Mouse (Mus musculus) macrophage (primary cell): Measurements from ENCODE around the gene Pank2. TPM values are rescaled to one million over a fixed set of nuclear protein-coding genes. Genes with fewer than 3 reads are reported as not detected.
"Not testable (repeated sequence)": the region's sequence is repeated elsewhere in the genome, so short reads cannot be mapped to it uniquely, and the experiment has no call there.

Source experiments
- H3K27ac ChIP-seq: fragments of 350-480 bp; formaldehyde crosslinking; 2 replicates; pipeline ENCODE4 v1.9.0; 2021
- H3K36me3 ChIP-seq: fragments of 350-480 bp; formaldehyde crosslinking; 2 replicates; pipeline ENCODE4 v1.9.0; 2021; ENCODE audit errors: inconsistent target
- H3K4me3 ChIP-seq: fragments of 350-480 bp; formaldehyde crosslinking; 2 replicates; pipeline ENCODE4 v1.9.0; 2021; ENCODE audit errors: inconsistent target
- H3K79me2 ChIP-seq: fragments of 350-480 bp; formaldehyde crosslinking; 2 replicates; pipeline ENCODE4 v1.9.0; 2021; ENCODE audit errors: inconsistent target
- WGBS: methylation state at CpG from one replicate; pipeline ENCODE4 v1.1.7; 2026; ENCODE audit warnings: inconsistent platforms; ENCODE audit not compliant: missing documents; 5-methylcytosine and 5-hydroxymethylcytosine counted together
- polyA plus RNA-seq: library from polyadenylated mRNA; stranded (reverse); fragments of 250-400 nt; gene quantifications from 3 replicates; pipeline ENCODE4 v1.2.4, GENCODE M21; 2018; ENCODE audit warnings: inconsistent platforms
- total RNA-seq, 78 experiments: library from RNA; depleted of rRNA; stranded (reverse); fragments of 250-400 nt; gene quantifications; 1 replicate in 9 of 78; 2 replicates in 24 of 78; 3 replicates in 43 of 78; 4 replicates in 2 of 78; pipeline ENCODE4 v1.2.4; 2018; ENCODE audit warnings: inconsistent platforms in 56 of 78

The Pank2 gene
- 10 to 100 TPM; 14.4 to 55.5 (median 34.6) TPM for total RNA-seq (2018; cell fraction: chromatin; rRNA removed)
- 10 to 100 TPM; 23.5 to 34.5 (median 28.9) TPM for total RNA-seq (2018; cell fraction: cytosol; rRNA removed)
- 10 to 100 TPM; 17.5 to 69.4 (median 29.9) TPM for total RNA-seq (2018; cell fraction: nucleus; rRNA removed)
- polyA plus RNA-seq = 23.9 to 28.9 TPM (median 26.8 TPM) in 3 replicates

DNA sequence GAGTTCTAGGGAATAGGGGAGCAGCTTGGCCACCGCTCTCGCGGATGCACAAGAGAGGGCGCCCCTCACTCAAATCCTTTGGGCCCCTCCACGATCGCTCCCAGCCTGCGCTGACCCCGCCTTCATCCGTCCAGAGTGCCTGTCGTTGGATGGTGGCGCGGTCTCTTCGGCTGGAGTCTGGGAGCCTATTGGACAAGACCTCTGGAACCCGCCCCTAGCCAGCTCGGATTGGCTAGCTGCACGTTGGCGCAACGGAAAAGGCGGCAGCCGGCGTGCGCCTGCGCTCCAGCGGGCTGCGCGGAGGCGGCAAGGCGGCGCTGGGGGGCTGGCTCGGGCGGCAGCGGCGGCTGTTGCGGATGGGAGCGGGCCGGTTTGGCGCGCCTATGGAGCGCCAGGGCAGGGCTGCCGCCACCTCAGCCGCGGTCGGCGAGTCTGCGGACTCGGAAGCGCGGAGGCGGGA is at the start of gene Pank2:
Pank2 (plus strand) TSS at position 283 of the 460 bp plus-strand sequence.
- Histone ChIP-seq H3K79me2 (peaks cover 44% of the 10 kb centered on the region), H3K4me3 (peak within 1 kb of the TSS; percentile 88), H3K27ac (peak within 1 kb of the TSS; percentile 84), H3K36me3 (no peaks in the 10 kb centered on the region)
- under 1% methylated on average over 45 of the region's 49 CpGs for WGBS

DNA sequence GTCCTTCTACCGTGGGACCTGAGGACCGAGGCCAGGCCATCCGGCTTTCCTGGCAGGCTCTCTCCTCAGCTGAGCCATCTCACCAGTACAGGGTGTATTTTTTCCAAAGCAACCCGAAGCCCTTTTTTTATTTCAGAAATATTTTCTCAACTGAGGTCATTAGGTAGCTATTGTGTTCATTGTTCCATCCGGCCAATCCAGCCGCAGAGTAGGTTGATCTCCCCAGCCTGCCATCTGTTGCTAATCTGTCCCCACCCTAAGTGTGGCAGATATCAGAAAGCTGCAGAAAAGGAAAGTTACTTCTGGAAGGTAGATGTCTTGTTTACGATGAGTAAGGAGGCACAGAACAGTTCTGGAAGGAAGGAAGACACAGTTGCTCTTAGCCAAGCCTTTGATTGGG is 48.5 kb upstream of the Pank2 start:
- WGBS = 93% methylated on average over 7 of the region's 7 CpGs
- no peak overlapping the region for H3K27ac ChIP-seq
- H3K79me2 ChIP-seq = peaks cover 19% of the 10 kb centered on the region; the same call in 1 of the 2 replicates
- H3K4me3 ChIP-seq = no peak overlapping the region
- H3K36me3 ChIP-seq = peaks cover 24% of the 10 kb centered on the region; the same call in 1 of the 2 replicates

DNA sequence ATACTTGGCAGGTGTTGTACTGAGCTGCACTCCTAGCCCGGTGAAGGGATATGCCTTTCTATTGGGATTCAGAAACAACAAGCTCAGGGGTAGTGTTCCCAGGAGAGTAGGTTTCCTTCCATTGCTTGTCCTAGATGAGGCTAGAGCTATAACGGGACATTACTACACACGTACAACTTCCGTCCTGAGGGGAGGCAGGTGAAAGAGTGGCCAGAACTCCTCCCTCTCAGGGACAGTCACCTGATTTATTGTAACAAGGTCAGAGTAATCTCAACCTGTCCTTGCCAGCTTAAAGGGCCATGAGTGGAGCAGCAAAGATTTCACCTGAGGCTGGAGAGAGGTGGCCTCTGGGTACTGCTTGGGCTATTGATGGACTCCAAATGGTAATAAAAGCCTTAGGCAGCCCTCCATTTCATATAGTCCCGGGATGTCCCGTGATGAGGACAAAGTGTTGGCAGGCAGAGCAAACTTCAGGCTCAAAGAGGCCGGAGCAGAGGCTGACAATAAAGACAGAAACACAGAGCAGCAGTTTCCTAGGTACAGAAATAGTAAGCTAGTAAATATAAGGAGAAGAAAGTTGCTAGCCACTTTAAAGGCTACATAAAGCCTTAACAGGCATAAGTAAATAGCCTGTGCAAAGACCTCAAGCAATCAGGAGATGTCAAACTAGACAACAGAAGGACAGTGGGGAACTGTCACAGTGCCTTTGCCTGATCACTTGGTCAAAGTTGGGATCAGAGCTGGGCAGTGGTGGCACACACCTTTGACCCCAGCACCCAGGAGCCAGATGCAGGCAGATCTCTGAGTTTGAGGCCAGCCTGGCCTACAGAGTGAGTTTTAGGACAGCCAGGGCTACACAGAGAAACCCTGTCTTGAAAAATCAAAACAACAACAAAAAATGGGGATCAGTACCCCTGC is 46.1 kb upstream of the Pank2 start:
- H3K4me3 ChIP-seq = no peak overlapping the region
- peaks cover 24% of the 10 kb centered on the region; the same call in 1 of the 2 replicates for H3K36me3 ChIP-seq
- WGBS = 90% methylated on average over 7 of the region's 7 CpGs
- H3K79me2 ChIP-seq = peaks cover 17% of the 10 kb centered on the region; the same call in 1 of the 2 replicates
- H3K27ac ChIP-seq = no peak overlapping the region

DNA sequence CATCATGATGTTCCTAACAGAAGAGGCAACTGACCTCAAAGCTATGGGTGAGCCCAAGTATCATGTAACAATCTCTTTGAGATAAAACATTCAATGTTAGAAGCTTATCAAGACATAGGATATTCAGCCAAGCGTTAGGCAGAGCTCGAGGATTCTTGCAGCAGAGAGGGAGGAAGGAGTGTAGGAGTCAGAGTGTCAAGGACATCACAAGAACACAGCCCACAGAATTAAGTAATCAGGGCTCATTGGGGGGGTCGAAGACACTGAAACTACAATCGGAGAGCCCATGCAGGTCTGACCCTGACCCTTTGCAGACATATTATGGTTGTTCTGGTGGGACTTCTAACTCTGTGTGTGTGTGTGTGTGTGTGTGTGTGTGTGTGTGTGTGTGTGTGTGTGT is 42.3 kb upstream of the Pank2 start:
- 65% methylated on average over 4 of the region's 4 CpGs for WGBS
- Histone ChIP-seq H3K36me3 (no peaks in the 10 kb centered on the region), H3K4me3 (no peak overlapping the region), H3K79me2 (no peaks in the 10 kb centered on the region), H3K27ac (no peak overlapping the region)

DNA sequence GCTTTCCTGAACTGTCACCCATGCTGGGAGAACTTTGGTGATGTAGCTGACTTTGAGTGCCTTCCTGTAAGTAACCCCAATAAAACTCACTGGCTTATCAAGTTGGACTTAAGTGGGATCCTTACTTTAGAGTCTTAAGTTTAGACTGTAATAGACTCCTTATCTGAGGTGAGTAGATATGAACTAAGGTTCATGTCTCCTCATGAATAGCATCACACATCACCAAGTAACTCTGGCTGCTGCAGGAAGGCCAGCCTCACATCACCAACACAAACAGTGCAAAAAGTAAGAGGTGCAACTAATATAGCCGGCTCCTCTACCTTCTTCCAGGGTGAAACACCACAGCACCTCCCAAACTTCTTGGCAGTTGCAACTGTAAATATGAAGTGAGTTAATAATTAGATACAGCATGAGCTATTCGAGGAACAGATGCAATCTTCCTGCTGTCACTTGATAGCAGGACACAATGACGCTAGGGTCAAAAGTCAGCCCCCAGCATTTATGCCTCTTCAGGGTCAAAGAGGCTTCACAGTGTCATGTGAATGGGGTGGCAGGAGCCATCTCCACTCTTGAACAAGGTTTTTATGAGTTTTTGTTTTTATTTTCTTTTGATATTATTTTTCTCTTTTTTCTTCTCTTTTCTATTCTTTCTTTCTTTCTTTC is 40.3 kb upstream of the Pank2 start:
- Histone ChIP-seq H3K4me3 (no peak overlapping the region), H3K36me3 (no peaks in the 10 kb centered on the region), H3K79me2 (no peaks in the 10 kb centered on the region), H3K27ac (no peak overlapping the region)
- WGBS = 92% methylated on average over 3 of the region's 3 CpGs

DNA sequence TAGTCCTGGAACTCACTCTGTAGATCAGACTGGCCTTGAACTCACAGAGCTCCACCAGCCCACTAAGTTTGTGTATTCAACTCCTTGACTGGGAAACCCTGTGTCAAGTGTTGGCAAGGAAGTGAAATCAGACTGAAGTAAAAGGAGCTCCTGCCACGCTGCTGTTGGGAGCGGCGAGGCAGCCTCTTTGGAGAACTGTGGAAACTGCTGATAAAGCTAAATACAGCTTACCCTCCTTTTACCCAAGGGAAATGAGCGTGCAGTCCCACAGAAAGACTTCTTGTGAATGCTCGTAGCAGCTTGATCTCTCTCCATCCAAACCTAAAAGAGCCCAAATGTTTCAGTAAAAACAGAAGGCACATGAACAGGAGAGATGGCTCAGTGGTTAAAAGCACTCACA is 39.7 kb upstream of the Pank2 start:
- Histone ChIP-seq H3K4me3 (no peak overlapping the region), H3K79me2 (no peaks in the 10 kb centered on the region), H3K27ac (no peak overlapping the region), H3K36me3 (no peaks in the 10 kb centered on the region)
- WGBS = 11% methylated on average over 5 of the region's 5 CpGs

DNA sequence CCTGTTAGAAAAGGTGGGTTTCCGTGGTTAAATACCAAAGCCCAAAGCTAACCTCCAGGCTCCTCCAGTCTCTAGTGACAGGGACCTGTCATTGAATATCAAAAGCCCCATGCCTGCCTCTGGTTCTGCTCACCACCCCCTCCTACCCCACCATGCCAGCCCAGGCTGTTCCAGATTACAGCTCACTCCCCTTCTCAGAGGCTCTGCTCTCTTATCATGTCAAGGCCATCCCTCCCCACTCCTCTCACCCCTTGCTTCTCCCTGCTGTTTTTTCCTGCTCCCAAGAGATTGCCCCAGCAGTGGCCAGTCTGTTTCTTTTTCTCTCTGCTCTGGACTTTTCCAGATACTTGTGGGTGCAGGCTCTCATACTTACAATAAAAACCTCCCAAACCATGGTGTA is 38.7 kb upstream of the Pank2 start:
- 90% methylated on average over 1 of the region's 1 CpGs for WGBS
- Histone ChIP-seq H3K27ac (no peak overlapping the region), H3K79me2 (no peaks in the 10 kb centered on the region), H3K36me3 (no peaks in the 10 kb centered on the region), H3K4me3 (no peak overlapping the region)

DNA sequence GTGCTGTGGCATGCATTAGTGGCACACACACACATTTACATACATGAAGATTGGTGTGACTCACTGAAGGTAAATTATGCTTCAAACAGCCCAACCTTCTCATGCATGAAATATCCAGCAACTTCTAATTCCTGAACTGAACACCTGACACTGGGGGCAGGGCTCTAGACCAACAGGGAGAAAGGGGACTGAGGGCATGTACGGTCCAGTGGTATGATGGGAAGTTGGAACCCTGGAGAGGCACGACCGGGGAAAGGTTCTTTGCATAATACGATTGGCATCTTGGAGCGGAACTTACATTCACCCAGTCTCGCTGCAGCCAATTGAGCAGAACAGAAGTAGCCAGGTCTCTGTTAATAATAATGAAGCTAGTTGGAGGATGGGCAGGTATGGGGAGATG is 37.1 kb upstream of the Pank2 start:
- Histone ChIP-seq H3K4me3 (no peak overlapping the region), H3K27ac (no peak overlapping the region), H3K79me2 (no peaks in the 10 kb centered on the region), H3K36me3 (no peaks in the 10 kb centered on the region)
- 89% methylated on average over 5 of the region's 6 CpGs for WGBS

DNA sequence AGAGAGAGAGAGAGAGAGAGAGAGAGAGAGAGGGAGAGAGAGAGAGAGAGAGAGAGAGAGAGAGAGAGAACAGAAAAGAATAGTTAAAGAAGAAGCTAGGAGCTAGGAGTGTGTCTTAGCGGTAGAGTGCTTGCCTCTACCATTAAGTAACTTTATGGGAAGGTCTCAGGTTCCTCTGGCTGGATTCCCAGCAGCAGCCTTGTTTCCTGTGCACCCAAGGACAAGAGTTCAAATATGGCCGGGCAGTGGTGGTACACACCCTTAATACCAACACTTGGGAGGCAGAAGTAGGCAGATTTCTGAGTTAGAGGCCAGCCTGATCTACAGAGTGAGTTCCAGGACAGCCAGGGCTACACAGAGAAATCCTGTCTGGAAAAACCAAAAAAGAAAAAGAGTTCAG is 35.6 kb upstream of the Pank2 start:
- H3K79me2 ChIP-seq, H3K36me3 ChIP-seq, H3K27ac ChIP-seq, H3K4me3 ChIP-seq: not testable (repeated sequence)
- WGBS = 58% methylated on average over 2 of the region's 2 CpGs

DNA sequence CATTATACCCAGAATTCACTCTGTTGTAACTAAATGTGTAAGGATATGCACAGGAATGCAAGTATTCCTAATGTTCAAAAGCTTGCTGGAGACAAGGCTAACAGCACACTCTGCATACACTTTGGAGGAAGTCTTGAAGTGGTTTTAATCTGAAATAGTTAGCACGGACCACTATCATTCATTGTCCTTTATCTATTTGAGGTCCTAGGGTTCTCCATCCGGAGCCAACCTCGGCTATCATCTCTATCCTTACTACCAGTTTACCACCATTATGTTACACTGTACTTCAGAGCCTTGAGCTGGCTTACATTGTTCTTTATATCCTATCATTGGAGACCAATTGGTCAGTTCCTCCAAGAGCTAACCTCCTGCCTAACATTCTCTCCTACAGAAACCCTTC is 35.1 kb upstream of the Pank2 start:
- no peaks in the 10 kb centered on the region for H3K79me2 ChIP-seq
- H3K36me3 ChIP-seq = no peaks in the 10 kb centered on the region
- no peak overlapping the region for H3K4me3 ChIP-seq
- H3K27ac ChIP-seq = no peak overlapping the region
- 94% methylated on average over 3 of the region's 3 CpGs for WGBS

DNA sequence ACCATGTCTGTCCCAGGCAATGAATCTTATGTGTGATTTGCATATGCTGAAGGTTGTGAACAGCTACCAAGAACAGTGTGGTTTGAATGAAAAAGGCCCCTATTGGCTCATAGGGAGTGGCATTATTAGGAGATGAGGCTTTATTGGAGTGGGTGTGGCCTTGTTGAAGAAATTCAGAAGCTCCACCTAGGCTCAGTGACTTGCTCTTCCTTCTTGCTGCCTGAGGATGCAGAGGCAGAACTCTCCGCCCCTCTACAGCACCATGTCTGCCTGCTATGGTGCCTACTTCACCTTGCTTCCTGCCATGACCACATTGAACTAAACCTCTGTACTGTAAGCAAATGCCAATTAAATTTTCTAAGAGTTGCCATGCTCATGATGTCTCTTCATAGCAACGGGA is 29.7 kb upstream of the Pank2 start:
- H3K27ac ChIP-seq = no peak overlapping the region
- H3K36me3 ChIP-seq = no peaks in the 10 kb centered on the region
- H3K79me2 ChIP-seq = peaks cover 31% of the 10 kb centered on the region
- WGBS = 84% methylated on average over 2 of the region's 2 CpGs
- no peak overlapping the region for H3K4me3 ChIP-seq

DNA sequence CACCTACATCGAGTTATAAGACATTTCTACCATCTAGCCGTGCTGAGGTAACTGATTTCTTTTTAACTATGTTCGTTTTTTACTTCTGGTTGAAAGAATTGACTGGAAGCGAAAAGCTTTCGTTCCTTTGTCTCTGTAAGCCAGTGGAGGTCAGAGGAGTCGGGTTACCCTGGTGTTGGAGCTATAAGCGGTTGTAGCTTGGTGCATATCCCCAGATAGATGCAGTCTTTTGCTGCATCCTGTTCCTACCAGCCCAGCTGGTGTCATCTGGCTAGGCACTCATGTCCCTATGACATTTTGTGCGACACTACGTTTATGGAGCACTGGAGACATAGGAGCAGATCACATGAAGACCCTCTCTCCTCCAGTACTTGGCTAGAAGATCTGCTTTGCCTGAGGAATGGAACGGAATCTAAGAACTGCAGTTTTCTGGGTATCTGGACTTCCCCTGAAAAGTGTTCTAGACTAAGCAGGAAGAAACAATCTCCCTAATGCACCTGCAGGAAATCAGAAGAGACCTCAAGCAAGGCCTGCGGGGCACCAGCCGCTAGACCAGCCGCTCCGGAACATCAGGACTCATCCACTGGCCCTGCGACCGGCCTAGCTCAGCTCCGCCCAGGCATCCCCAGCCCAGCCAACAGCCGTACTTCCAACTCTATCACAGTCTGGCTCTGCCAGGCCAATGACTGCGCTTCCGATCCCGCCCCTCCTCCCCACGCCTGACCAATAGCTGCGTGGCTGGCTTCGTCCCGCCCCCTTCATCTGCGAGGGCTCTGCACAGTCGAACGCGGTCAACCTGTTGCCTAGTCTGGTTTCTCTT is 28.8 kb upstream of the Pank2 start, which contains the start of gene Mavs:
Mavs (plus strand) TSS at position 757 of the 820 bp plus-strand sequence.
- 24% methylated on average over 27 of the region's 29 CpGs for WGBS
- H3K27ac ChIP-seq = peak within 1 kb of the TSS; percentile 72

DNA sequence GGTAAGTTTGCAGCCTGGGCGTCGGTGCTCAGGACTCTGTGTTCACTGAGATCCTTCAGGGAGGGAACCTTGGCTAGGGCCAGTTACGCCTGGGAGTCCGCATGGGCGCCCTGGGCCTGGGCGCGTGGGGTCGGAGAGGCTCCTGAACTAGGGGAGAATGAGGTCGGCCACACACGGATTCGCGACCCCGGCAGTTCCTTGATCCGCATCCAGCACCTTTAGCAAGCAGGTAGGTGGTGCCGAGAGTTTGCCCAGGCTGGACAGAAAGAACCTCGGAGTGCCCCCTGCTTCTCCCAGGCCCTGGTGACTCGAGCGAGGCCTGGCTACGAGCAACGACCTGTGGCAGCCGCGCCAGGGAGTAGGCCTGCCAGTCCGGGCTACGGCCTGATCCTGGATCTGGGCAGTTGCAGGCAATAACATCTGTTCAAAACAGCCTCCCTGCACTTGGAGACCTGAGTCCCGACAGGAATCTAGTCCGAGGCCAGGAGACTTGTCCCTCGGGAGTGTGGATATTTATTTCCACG is 28.1 kb upstream of the Pank2 start:
- Histone ChIP-seq H3K27ac (peak overlapping the region; percentile 72), H3K36me3 (no peaks in the 10 kb centered on the region; the same call in 1 of the 2 replicates), H3K79me2 (peaks cover 31% of the 10 kb centered on the region), H3K4me3 (peak overlapping the region; percentile 66)
- WGBS = 10% methylated on average over 16 of the region's 28 CpGs

More for the DNA sequence above, 28.8 kb upstream of the Pank2 start, which contains the start of gene Mavs:
- Histone ChIP-seq H3K4me3 (peak within 1 kb of the TSS; percentile 66), H3K36me3 (no peaks in the 10 kb centered on the region; the same call in 1 of the 2 replicates), H3K79me2 (peaks cover 31% of the 10 kb centered on the region)
